ENCODE assay signal across 8 mouse cellular contexts in genomic region chr4:126429347-126430079, GRCm38 (mm10). TPM values are rescaled to one million over a fixed set of nuclear protein-coding genes. Genes with fewer than 3 reads are reported as not detected.
A peak's percentile ranks its signal among the peaks of the same experiment; 100 is the strongest.
DNase-seq lines count a peak whose midpoint lies in the region; ATAC-seq lines count a peak whose summit lies in the region.

TSS of gene Ago3 (minus strand) at chr4:126429556.

- DNase-seq in ZHBTc4 (ENCODE audit: low read depth, low spot score) = peak; percentile 97
- peak; percentile 90 for DNase-seq in gastrocnemius, adult 8-10 months (ENCODE audit: low spot score in 2 of 2)
- peak; percentile 93 for DNase-seq in induced T-regulatory cell, adult 2 months (ENCODE audit: low read depth)
- peak; percentile 82 to 93 for DNase-seq in left cerebral cortex, adult 9 months (ENCODE audit: low spot score in 2 of 2)
- DNase-seq in right cerebral cortex, postnatal 14 days = peak; percentile 94
- DNase-seq in urinary bladder, postnatal 36 days (ENCODE audit: low spot score in 2 of 2) = peak; percentile 94 to 95

- ATAC-seq in common myeloid progenitor, adult 5-6 weeks (replicated peaks; ENCODE audit: low read depth, poor library complexity, severe bottlenecking) = peak; percentile 92
- ATAC-seq in megakaryocyte progenitor cell, adult 5-6 weeks (replicated peaks; ENCODE audit: poor library complexity) = peak; percentile 96

RNA-seq across cellular contexts. Expression of gene Ago3, which starts in this region (rescaled TPM):
- 8.7 and 12.8 TPM in 2 replicates for total RNA-seq in common myeloid progenitor, adult 5-6 weeks (2017)
- 10 to 100 TPM in 1 of 4 experiments, 1 to 10 TPM in 3; 6.8 to 11.5 (median 8.0) TPM for total RNA-seq in gastrocnemius, adult 8-10 months (2022)
- total RNA-seq in megakaryocyte progenitor cell, adult 5-6 weeks (2015) = 6.3 and 11.3 TPM in 2 replicates
- 3.0 and 9.2 TPM in 2 replicates for total RNA-seq in megakaryocyte progenitor cell, adult 5-6 weeks (2017)

Comparison
In these comparisons a context has a peak if more than half of its experiments do, and no peak if none do; other contexts are left out.
1. Peak in every context shown above with its lines: DNase-seq and ATAC-seq.